Mouse (Mus musculus) Muller cell, postnatal 12 days (primary cell): ENCODE measurements around the gene Olfr1360.

ENCODE experiments used
- DNase-seq: peaks from one replicate; pipeline ENCODE4 v3.0.0-alpha.2; 2015; ENCODE audit errors: inconsistent ontology term

The Olfr1360 gene

GRCm38 (mm10) chr13:21677305-21677704, at the start of gene Olfr1360:
Gene Olfr1360, minus strand, starts transcription at chr13:21677405.
- DNase-seq: no peak

- DNase-seq: no peak
Measured at GRCm38 (mm10) chr13:21722993-21723836, 46.0 kb upstream of the Olfr1360 start.

GRCm38 (mm10) chr13:21722373-21722925, 45.2 kb upstream of the Olfr1360 start:
- DNase-seq: peak; percentile 73

GRCm38 (mm10) chr13:21721757-21722372, 44.7 kb upstream of the Olfr1360 start, which contains the start of gene Hist1h2bm:
Gene Hist1h2bm, plus strand, starts transcription at chr13:21722044.
- peak; percentile 96 for DNase-seq

GRCm38 (mm10) chr13:21721107-21721756, 44.0 kb upstream of the Olfr1360 start:
- peak; percentile 57 for DNase-seq

- peak; percentile 11 for DNase-seq
Measured at GRCm38 (mm10) chr13:21718381-21719080, 41.3 kb upstream of the Olfr1360 start.

GRCm38 (mm10) chr13:21717397-21718357, 40.5 kb upstream of the Olfr1360 start, which contains the start of gene Hist1h3h:
Gene Hist1h3h, plus strand, starts transcription at chr13:21717659.
- DNase-seq: peak; percentile 92

- DNase-seq: peak; percentile 61
Measured at GRCm38 (mm10) chr13:21716540-21717391, 39.6 kb upstream of the Olfr1360 start.

GRCm38 (mm10) chr13:21715864-21716539, 38.8 kb upstream of the Olfr1360 start, which contains the start of the genes Hist1h2bl and Hist1h2ai:
Gene Hist1h2bl, minus strand, starts transcription at chr13:21716143.
Gene Hist1h2ai, plus strand, starts transcription at chr13:21716422.
- DNase-seq: peak; percentile 95

- peak; percentile 56 for DNase-seq
Measured at GRCm38 (mm10) chr13:21715131-21715863, 38.1 kb upstream of the Olfr1360 start.

GRCm38 (mm10) chr13:21714725-21715124, 37.5 kb upstream of the Olfr1360 start:
- peak; percentile 54 for DNase-seq

- DNase-seq: no peak
Measured at GRCm38 (mm10) chr13:21711698-21712097, 34.5 kb upstream of the Olfr1360 start.

GRCm38 (mm10) chr13:21710821-21711525, 33.8 kb upstream of the Olfr1360 start:
- DNase-seq: peak; percentile 85

GRCm38 (mm10) chr13:21710031-21710711, 33.0 kb upstream of the Olfr1360 start:
- DNase-seq: peak; percentile 89

GRCm38 (mm10) chr13:21706669-21707068, 29.5 kb upstream of the Olfr1360 start:
- DNase-seq: no peak

GRCm38 (mm10) chr13:21697811-21698210, 20.6 kb upstream of the Olfr1360 start, which contains the start of gene Olfr1359:
Gene Olfr1359, plus strand, starts transcription at chr13:21698111.
- DNase-seq: no peak
